Mouse (Mus musculus): ENCODE data around the gene Lpcat2. TPM values are rescaled to one million over a fixed set of nuclear protein-coding genes. Genes with fewer than 3 reads are reported as not detected.

Gene Lpcat2
- polyA plus RNA-seq, 1 experiment from 2014 or later, result 8.9 TPM

GRCm38 (mm10) chr8:92950639-92951371 is 95.7 kb downstream of the Lpcat2 start:
- Histone ChIP-seq H3K9me3 (no peaks in the 10 kb centered on the region), H3K4me2 (no peak overlapping the region), H3K36me3 (replicated peaks) (no peaks in the 10 kb centered on the region), H3K9ac (no peak overlapping the region), H3K27me3 (replicated peaks) (no peaks in the 10 kb centered on the region), H3K27ac (no peak overlapping the region), H3K4me3 (no peak overlapping the region), H3K4me1 (no peaks in the 10 kb centered on the region)
- ATAC-seq (replicated peaks), result no peak
- WGBS, result 86% methylated on average over 12 of the region's 12 CpGs

- H3K9ac ChIP-seq, result no peak overlapping the region
- no peak overlapping the region for H3K4me2 ChIP-seq
- H3K4me1 ChIP-seq, result no peaks in the 10 kb centered on the region
- H3K36me3 ChIP-seq (replicated peaks), result no peaks in the 10 kb centered on the region
- WGBS, result 91% methylated on average over 5 of the region's 5 CpGs
- H3K27me3 ChIP-seq (replicated peaks), result 0 out of 2 replicates have a peak, but pooled peaks cover 3% of the 10 kb centered on the region
- no peaks in the 10 kb centered on the region for H3K9me3 ChIP-seq
- no peak overlapping the region for H3K27ac ChIP-seq
- H3K4me3 ChIP-seq, result no peak overlapping the region
- no peak for ATAC-seq (replicated peaks)
Measured at GRCm38 (mm10) chr8:92954044-92954443, 98.9 kb downstream of the Lpcat2 start.

- no peaks in the 10 kb centered on the region for H3K36me3 ChIP-seq (replicated peaks)
- H3K4me2 ChIP-seq, result peak within 1 kb of the TSS; percentile 90
- ATAC-seq (replicated peaks), result no peak
- H3K27me3 ChIP-seq (replicated peaks), result peaks cover 43% of the 10 kb centered on the region
- peak within 1 kb of the TSS; percentile 42 for H3K4me3 ChIP-seq
- no peaks in the 10 kb centered on the region for H3K9me3 ChIP-seq
- H3K27ac ChIP-seq, result no peak within 1 kb of the TSS
- peaks cover 13% of the 10 kb centered on the region for H3K4me1 ChIP-seq
- peak within 1 kb of the TSS; percentile 45 for H3K9ac ChIP-seq
- 73% methylated on average over 10 of the region's 10 CpGs for WGBS
Measured at GRCm38 (mm10) chr8:92959779-92960178, 104.6 kb downstream of the Lpcat2 start, which contains the start of gene Slc6a2. TSS of gene Slc6a2 (plus strand) at chr8:92960079.

- Histone ChIP-seq H3K9ac (peak overlapping the region; percentile 45), H3K4me1 (peaks cover 13% of the 10 kb centered on the region), H3K27ac (no peak overlapping the region), H3K4me2 (peak overlapping the region; percentile 90), H3K27me3 (replicated peaks) (peaks cover 43% of the 10 kb centered on the region), H3K9me3 (no peaks in the 10 kb centered on the region), H3K4me3 (peak overlapping the region; percentile 42), H3K36me3 (replicated peaks) (no peaks in the 10 kb centered on the region)
- under 1% methylated on average over 42 of the region's 42 CpGs for WGBS
- ATAC-seq (replicated peaks), result no peak; the same call in 1 of the 2 replicates
Measured at GRCm38 (mm10) chr8:92960451-92960911, 105.3 kb downstream of the Lpcat2 start.

GRCm38 (mm10) chr8:92961088-92961487 is 105.9 kb downstream of the Lpcat2 start:
- H3K27me3 ChIP-seq (replicated peaks), result peaks cover 43% of the 10 kb centered on the region
- peaks cover 13% of the 10 kb centered on the region for H3K4me1 ChIP-seq
- no peak overlapping the region for H3K27ac ChIP-seq
- ATAC-seq (replicated peaks), result no peak
- H3K4me2 ChIP-seq, result peak overlapping the region; percentile 90
- H3K4me3 ChIP-seq, result peak overlapping the region; percentile 42
- H3K9me3 ChIP-seq, result no peaks in the 10 kb centered on the region
- 3% methylated on average over 25 of the region's 25 CpGs for WGBS
- no peaks in the 10 kb centered on the region for H3K36me3 ChIP-seq (replicated peaks)
- H3K9ac ChIP-seq, result no peak overlapping the region

- 72% methylated on average over 2 of the region's 2 CpGs for WGBS
- Histone ChIP-seq H3K27me3 (replicated peaks) (peaks cover 34% of the 10 kb centered on the region), H3K36me3 (replicated peaks) (no peaks in the 10 kb centered on the region), H3K27ac (no peak overlapping the region), H3K4me1 (peaks cover 13% of the 10 kb centered on the region), H3K9me3 (no peaks in the 10 kb centered on the region), H3K9ac (no peak overlapping the region), H3K4me3 (no peak overlapping the region), H3K4me2 (no peak overlapping the region)
- no peak for ATAC-seq (replicated peaks)
Measured at GRCm38 (mm10) chr8:92964556-92964955, 109.4 kb downstream of the Lpcat2 start.

Small RNAs within 50 kb of the gene (microRNA-seq; reads per million reads assigned to microRNA genes)
- gene Gm22151, result not detected

Other genes with a start within 250 kb of the Lpcat2 start
- 5.6 and 6.9 TPM in 2 replicates for gene Irx6, start 181.1 kb upstream of the Lpcat2 start, polyA plus RNA-seq (2015; fragmentation: Nextera tagmentation; extraction: Ambion mirVana)
- 22.3 and 22.7 TPM in 2 replicates for gene Mmp2, start 28.0 kb upstream of the Lpcat2 start, polyA plus RNA-seq (2015; fragmentation: Nextera tagmentation; extraction: Ambion mirVana)
- 0.23 and 0.45 TPM in 2 replicates for gene Capns2, start 46.1 kb downstream of the Lpcat2 start, polyA plus RNA-seq (2015; fragmentation: Nextera tagmentation; extraction: Ambion mirVana)
- 0.89 and 3.5 TPM in 2 replicates for gene Slc6a2, start 104.7 kb downstream of the Lpcat2 start, polyA plus RNA-seq (2015; fragmentation: Nextera tagmentation; extraction: Ambion mirVana)
- not detected in 2 replicates for gene Ces1a, start 192.9 kb downstream of the Lpcat2 start, polyA plus RNA-seq (2015; fragmentation: Nextera tagmentation; extraction: Ambion mirVana)
- gene Ces1b, start 224.7 kb downstream of the Lpcat2 start, polyA plus RNA-seq (2015; fragmentation: Nextera tagmentation; extraction: Ambion mirVana), result not detected in 2 replicates